Mouse (Mus musculus) E14TG2a.4 (cell line): ENCODE measurements around the gene Stra6l.

ENCODE experiments used
- CTCF ChIP-seq: conservative IDR thresholded peaks from 2 replicates; pipeline ENCODE4 v1.5.1; 2014; ENCODE audit warnings: low read length
- POU5F1 ChIP-seq: IDR thresholded peaks from 2 replicates; pipeline ENCODE4 v1.6.1; 2014; ENCODE audit warnings: low read length, borderline replicate concordance

GRCm38 (mm10) chr4:45896425-45897081, 48.1 kb downstream of the Stra6l start:
- TF ChIP-seq CTCF (no peak), POU5F1 (no peak)
